10 mouse cellular contexts compared by ENCODE assay signal in genomic region chr13:5302141-5302540, GRCm38 (mm10).
DNase-seq lines count a peak whose midpoint lies in the region; ATAC-seq and TF ChIP-seq lines count a peak whose summit lies in the region.
"Had no signal": no experiment of that assay in that cellular context is flagged by ENCODE, and none has a peak within 500 bp of the region (broad histone marks: within the 10 kb centered on the region; RNA-seq: fewer than 3 reads in every experiment).

No protein-coding gene starts in this region.

- no peaks in the 10 kb centered on the region for H3K36me3 ChIP-seq in forebrain, embryonic 10.5 days (replicated peaks)
- H3K36me3 ChIP-seq in forebrain, embryonic 14.5 days (ENCODE audit: control insufficient read depth, insufficient read depth, low read length) = no peaks in the 10 kb centered on the region
- H3K36me3 ChIP-seq in liver, postnatal 0 days (replicated peaks; ENCODE audit: insufficient read depth, low read length) = no peaks in the 10 kb centered on the region
- H3K36me3 ChIP-seq in liver, embryonic 11.5 days (ENCODE audit: control insufficient read depth, insufficient read depth, low read length) = no peaks in the 10 kb centered on the region
- H3K36me3 ChIP-seq in heart, embryonic 12.5 days = no peaks in the 10 kb centered on the region
- H3K36me3 ChIP-seq: limb, embryonic 12.5 days had no signal

- no peak; the same call in 1 of the 2 replicates for TF ChIP-seq EP300 in liver, postnatal 0 days (IDR thresholded peaks at IDR 0.05; ENCODE audit: low read depth)

- no peak for TF ChIP-seq CTCF in liver, postnatal 0 days (IDR thresholded peaks at IDR 0.05; ENCODE audit: low read depth)

- WGBS in forebrain, embryonic 10.5 days = 3% methylated on average over 1 of the region's 1 CpGs
- 0% methylated on average over 1 of the region's 1 CpGs for WGBS in forebrain, embryonic 14.5 days
- 16% methylated on average over 1 of the region's 1 CpGs for WGBS in liver, postnatal 0 days (ENCODE audit: insufficient replicate concordance)
- WGBS in liver, embryonic 11.5 days = 27% methylated on average over 1 of the region's 1 CpGs
- 12% methylated on average over 1 of the region's 1 CpGs for WGBS in heart, embryonic 12.5 days

- H3K9me3 ChIP-seq in forebrain, embryonic 10.5 days = no peaks in the 10 kb centered on the region
- no peaks in the 10 kb centered on the region for H3K9me3 ChIP-seq in forebrain, embryonic 14.5 days (replicated peaks; ENCODE audit: control insufficient read depth, low read length)
- no peaks in the 10 kb centered on the region for H3K9me3 ChIP-seq in liver, postnatal 0 days (ENCODE audit: low read length)
- no peaks in the 10 kb centered on the region for H3K9me3 ChIP-seq in liver, embryonic 11.5 days (ENCODE audit: control insufficient read depth, low read length)
- no peaks in the 10 kb centered on the region for H3K9me3 ChIP-seq in heart, embryonic 12.5 days (replicated peaks)
- H3K9me3 ChIP-seq: limb, embryonic 12.5 days had no signal

- no peak overlapping the region for H3K4me3 ChIP-seq in forebrain, embryonic 10.5 days
- H3K4me3 ChIP-seq in forebrain, embryonic 14.5 days (ENCODE audit: low read depth, low read length) = no peak overlapping the region
- no peak overlapping the region for H3K4me3 ChIP-seq in liver, postnatal 0 days (ENCODE audit: low read depth, low read length)
- H3K4me3 ChIP-seq in liver, embryonic 11.5 days (ENCODE audit: low read depth, low read length) = no peak overlapping the region
- no peak overlapping the region for H3K4me3 ChIP-seq in heart, embryonic 12.5 days
- H3K4me3 ChIP-seq: limb, embryonic 12.5 days had no signal

- H3K4me2 ChIP-seq in forebrain, embryonic 14.5 days (ENCODE audit: low read length) = no peak overlapping the region
- H3K4me2 ChIP-seq in liver, postnatal 0 days (ENCODE audit: low read depth, low read length) = no peak overlapping the region
- H3K4me2 ChIP-seq in liver, embryonic 11.5 days = no peak overlapping the region
- H3K4me2 ChIP-seq in heart, embryonic 12.5 days = no peak overlapping the region
- H3K4me2 ChIP-seq: limb, embryonic 12.5 days had no signal

- peaks cover 13% of the 10 kb centered on the region for H3K4me1 ChIP-seq in forebrain, embryonic 10.5 days
- H3K4me1 ChIP-seq in forebrain, embryonic 14.5 days (ENCODE audit: control insufficient read depth, insufficient read depth, low read length) = no peaks in the 10 kb centered on the region
- H3K4me1 ChIP-seq in liver, postnatal 0 days (ENCODE audit: insufficient read depth) = no peaks in the 10 kb centered on the region
- no peaks in the 10 kb centered on the region for H3K4me1 ChIP-seq in liver, embryonic 11.5 days (replicated peaks; ENCODE audit: control insufficient read depth, insufficient read depth, low read length)
- no peaks in the 10 kb centered on the region for H3K4me1 ChIP-seq in heart, embryonic 12.5 days (replicated peaks)
- H3K4me1 ChIP-seq: limb, embryonic 12.5 days had no signal

- H3K27ac ChIP-seq in forebrain, embryonic 10.5 days = 0 out of 2 replicates have a peak overlapping the region, but pooled peaks have one; percentile 30
- no peak overlapping the region for H3K27ac ChIP-seq in forebrain, embryonic 14.5 days (ENCODE audit: low read depth, low read length)
- H3K27ac ChIP-seq in liver, postnatal 0 days (ENCODE audit: low read depth) = no peak overlapping the region
- H3K27ac ChIP-seq in liver, embryonic 11.5 days (ENCODE audit: low read depth, low read length) = no peak overlapping the region
- no peak overlapping the region for H3K27ac ChIP-seq in heart, embryonic 12.5 days (ENCODE audit: poor library complexity, severe bottlenecking)
- H3K27ac ChIP-seq: limb, embryonic 12.5 days had no signal

- no peak for DNase-seq in forebrain, embryonic 10.5 days (ENCODE audit: extremely low spot score, low spot score)
- no peak for DNase-seq in forebrain, embryonic 14.5 days (ENCODE audit: low spot score)
- DNase-seq in liver, postnatal 0 days = no peak
- DNase-seq in liver, embryonic 11.5 days (ENCODE audit: low spot score) = no peak
- DNase-seq in NIH3T3 (ENCODE audit: low read depth) = peak; percentile 67
- DNase-seq in gastrocnemius, postnatal 4 days (ENCODE audit: low spot score in 2 of 2) = no peak
- no peak for DNase-seq in cerebellum, postnatal 14 days
- DNase-seq: kidney, adult 11 months had no signal

- no peaks in the 10 kb centered on the region for H3K27me3 ChIP-seq in forebrain, embryonic 10.5 days (ENCODE audit: poor library complexity, severe bottlenecking)
- no peaks in the 10 kb centered on the region for H3K27me3 ChIP-seq in forebrain, embryonic 14.5 days (replicated peaks; ENCODE audit: control insufficient read depth, insufficient read depth, low read length)
- H3K27me3 ChIP-seq in liver, postnatal 0 days (ENCODE audit: insufficient read depth, low read length) = no peaks in the 10 kb centered on the region
- no peaks in the 10 kb centered on the region for H3K27me3 ChIP-seq in liver, embryonic 11.5 days (replicated peaks; ENCODE audit: control insufficient read depth, insufficient read depth, low read length)
- no peaks in the 10 kb centered on the region for H3K27me3 ChIP-seq in heart, embryonic 12.5 days (replicated peaks)
- H3K27me3 ChIP-seq: limb, embryonic 12.5 days had no signal

- no peak overlapping the region for H3K9ac ChIP-seq in forebrain, embryonic 14.5 days (ENCODE audit: low read length)
- H3K9ac ChIP-seq in liver, postnatal 0 days (replicated peaks) = no peak overlapping the region
- no peak overlapping the region for H3K9ac ChIP-seq in liver, embryonic 11.5 days (ENCODE audit: low read depth, low read length)
- no peak overlapping the region for H3K9ac ChIP-seq in heart, embryonic 12.5 days
- H3K9ac ChIP-seq: limb, embryonic 12.5 days had no signal

- ATAC-seq in forebrain, embryonic 14.5 days = no peak
- peak; percentile 29; the same call in 1 of the 2 replicates for ATAC-seq in liver, postnatal 0 days
- no peak for ATAC-seq in liver, embryonic 11.5 days (replicated peaks; ENCODE audit: low FRiP score)
- peak; percentile 42; the same call in 1 of the 2 replicates for ATAC-seq in heart, embryonic 12.5 days (ENCODE audit: insufficient number of reproducible peaks, low FRiP score)

Comparison
In these comparisons a context has a peak if more than half of its experiments do, and no peak if none do; other contexts are left out.
1. ATAC-seq: peak in liver, postnatal 0 days (single experiment) and heart, embryonic 12.5 days (single experiment); none in forebrain, embryonic 14.5 days (single experiment) and liver, embryonic 11.5 days (single experiment).